Mouse (Mus musculus) spleen, adult 2 months (tissue): ENCODE measurements at regions not wholly inside any gene's neighbourhood (a gene's known extent, or its start where the extent isn't known, plus 50 kb on each side); places are given as distances from the start of the nearest gene placed in this dataset.

ENCODE experiments used
- CTCF ChIP-seq: fragments of 200-500 bp; IDR thresholded peaks from 2 replicates; pipeline ENCODE4 v1.5.1; 2011; ENCODE audit warnings: mild to moderate bottlenecking, inconsistent platforms; ENCODE audit not compliant: insufficient read depth, insufficient read length, insufficient replicate concordance; ENCODE audit errors: extremely low read depth
- POLR2A ChIP-seq: fragments of 200-500 bp; IDR thresholded peaks from 2 replicates; pipeline ENCODE4 v1.6.1; 2011; ENCODE audit warnings: low read depth, low read length, inconsistent platforms

- TF ChIP-seq POLR2A = no peak
- no peak for TF ChIP-seq CTCF
Measured at GRCm38 (mm10) chr7:70416185-70416941, 49.8 kb upstream of the Nr2f2 start.
